Mouse (Mus musculus) MEL (cell line): ENCODE data around the gene Exoc4. TPM values are rescaled to one million over a fixed set of nuclear protein-coding genes. Genes with fewer than 3 reads are reported as not detected.

ENCODE experiments used
- DNase-seq: peaks from one replicate; pipeline ENCODE4 v3.0.0; 2011; ENCODE audit warnings: low read depth, low spot score
- H3K27ac ChIP-seq: 2 replicates; pipeline ENCODE4 v1.5.1; 2012; ENCODE audit warnings: low read depth, mild to moderate bottlenecking, control low read depth, low read length, moderate library complexity; ENCODE audit not compliant: control insufficient read depth
- H3K27me3 ChIP-seq, 2 experiments: fragments of 150-350 bp in 1 of 2; sonication (generic) in 1 of 2; 2 replicates each; pipeline ENCODE4 v1.6.1; 2012; ENCODE audit warnings: low read length in 2 of 2, mild to moderate bottlenecking in 2 of 2, improper control_type of control experiment in 1 of 2, moderate library complexity in 1 of 2; ENCODE audit not compliant: insufficient read depth in 2 of 2, control insufficient read depth in 1 of 2
- H3K36me3 ChIP-seq, 2 experiments: 2 replicates each; pipeline ENCODE4 v1.6.1; 2012 to 2014; ENCODE audit warnings: low read length in 2 of 2, improper control_type of control experiment in 1 of 2, inconsistent platforms in 1 of 2, mild to moderate bottlenecking in 1 of 2; ENCODE audit not compliant: insufficient read depth in 2 of 2, control insufficient read depth in 1 of 2
- H3K4me1 ChIP-seq, 2 experiments: fragments of 150-350 bp in 1 of 2; sonication (generic) in 1 of 2; 2 replicates each; pipeline ENCODE4 v1.6.1; 2012; ENCODE audit warnings: low read length in 2 of 2, improper control_type of control experiment in 1 of 2, mild to moderate bottlenecking in 1 of 2; ENCODE audit not compliant: insufficient read depth in 2 of 2, control insufficient read depth in 1 of 2
- H3K4me3 ChIP-seq, 2 experiments: fragments of 150-350 bp in 1 of 2; sonication (generic) in 1 of 2; 2 replicates each; pipeline ENCODE4 v1.5.1; 2012; ENCODE audit warnings: low read depth in 2 of 2, low read length in 2 of 2, mild to moderate bottlenecking in 2 of 2, moderate library complexity in 2 of 2, control low read depth in 1 of 2, improper control_type of control experiment in 1 of 2; ENCODE audit not compliant: control insufficient read depth in 1 of 2, insufficient read depth in 1 of 2
- H3K79me2 ChIP-seq: 2 replicates; pipeline ENCODE4 v1.6.1; 2012; ENCODE audit warnings: mild to moderate bottlenecking, low read length, moderate library complexity; ENCODE audit not compliant: control insufficient read depth, poor library complexity, insufficient read depth
- H3K9ac ChIP-seq: 2 replicates; pipeline ENCODE4 v1.6.1; 2012; ENCODE audit warnings: low read depth, mild to moderate bottlenecking, control low read depth, low read length, moderate library complexity; ENCODE audit not compliant: control insufficient read depth, poor library complexity, severe bottlenecking
- H3K9me3 ChIP-seq: fragments of 150-350 bp; sonication (generic); replicated peaks from 2 replicates; pipeline ENCODE4 v1.6.1; 2012; ENCODE audit warnings: mild to moderate bottlenecking, low read length, improper control_type of control experiment, moderate library complexity; ENCODE audit not compliant: insufficient read depth
- BHLHE40 ChIP-seq: IDR thresholded peaks from 2 replicates; pipeline ENCODE4 v1.6.1; 2012; ENCODE audit warnings: low read depth, mild to moderate bottlenecking, inconsistent platforms, low read length, improper control_type of control experiment, borderline replicate concordance
- CHD1 ChIP-seq: IDR thresholded peaks from 2 replicates; pipeline ENCODE4 v1.6.1; 2012; ENCODE audit warnings: low read depth, mild to moderate bottlenecking, inconsistent platforms, low read length, improper control_type of control experiment
- CTCF ChIP-seq, 3 experiments: IDR thresholded peaks in 2 of 3; conservative IDR thresholded peaks in 1 of 3; 2 replicates each; pipeline ENCODE4 v1.5.1; 2011 to 2012; ENCODE audit warnings: low read length in 3 of 3, low read depth in 2 of 3, mild to moderate bottlenecking in 2 of 3, improper control_type of control experiment in 1 of 3, inconsistent platforms in 1 of 3, mixed read lengths in 1 of 3, moderate library complexity in 1 of 3; ENCODE audit not compliant: control insufficient read depth in 1 of 3, insufficient read depth in 1 of 3, poor library complexity in 1 of 3, severe bottlenecking in 1 of 3
- ELF1 ChIP-seq: IDR thresholded peaks from 2 replicates; pipeline ENCODE4 v1.6.1; 2014; ENCODE audit warnings: low read depth, mild to moderate bottlenecking, inconsistent platforms, low read length, improper control_type of control experiment, moderate library complexity
- ETS1 ChIP-seq: IDR thresholded peaks from 2 replicates; pipeline ENCODE4 v1.6.1; 2012; ENCODE audit warnings: low read depth, mild to moderate bottlenecking, inconsistent platforms, low read length, improper control_type of control experiment, moderate library complexity
- GATA1 ChIP-seq: IDR thresholded peaks from 2 replicates; pipeline ENCODE4 v1.6.1; 2011; ENCODE audit warnings: low read depth, low read length, improper control_type of control experiment
- HCFC1 ChIP-seq: IDR thresholded peaks from 2 replicates; pipeline ENCODE4 v1.6.1; 2012; ENCODE audit warnings: low read depth, mild to moderate bottlenecking, inconsistent platforms, low read length, improper control_type of control experiment, moderate library complexity
- JUND ChIP-seq: IDR thresholded peaks from 2 replicates; pipeline ENCODE4 v1.6.1; 2011; ENCODE audit warnings: low read depth, mild to moderate bottlenecking, improper control_type of control experiment, low read length
- KAT2A ChIP-seq: conservative IDR thresholded peaks from 2 replicates; pipeline ENCODE4 v1.6.1; 2012; ENCODE audit warnings: low read depth, low read length, improper control_type of control experiment, inconsistent platforms
- MAX ChIP-seq: IDR thresholded peaks from 2 replicates; pipeline ENCODE4 v1.6.1; 2011; ENCODE audit warnings: low read length, improper control_type of control experiment
- MAZ ChIP-seq: IDR thresholded peaks from 2 replicates; pipeline ENCODE4 v1.6.1; 2012; ENCODE audit warnings: low read depth, mild to moderate bottlenecking, inconsistent platforms, low read length, improper control_type of control experiment
- MXI1 ChIP-seq: IDR thresholded peaks from 2 replicates; pipeline ENCODE4 v1.6.1; 2011; ENCODE audit warnings: mild to moderate bottlenecking, low read depth, low read length, improper control_type of control experiment
- MYC ChIP-seq: IDR thresholded peaks from 2 replicates; pipeline ENCODE4 v1.6.1; 2011; ENCODE audit warnings: low read depth, mild to moderate bottlenecking, low read length, improper control_type of control experiment, moderate library complexity
- POLR2A ChIP-seq, 2 experiments: IDR thresholded peaks; 2 replicates each; pipeline ENCODE4 v1.6.1; 2011 to 2012; ENCODE audit warnings: low read length in 2 of 2, mild to moderate bottlenecking in 2 of 2, control low read depth in 1 of 2, improper control_type of control experiment in 1 of 2, low read depth in 1 of 2, moderate library complexity in 1 of 2; ENCODE audit not compliant: control insufficient read depth in 1 of 2, insufficient read depth in 1 of 2, poor library complexity in 1 of 2
- SMC3 ChIP-seq: IDR thresholded peaks from 2 replicates; pipeline ENCODE4 v1.6.1; 2011; ENCODE audit warnings: low read depth, low read length, improper control_type of control experiment
- UBTF ChIP-seq: IDR thresholded peaks from 2 replicates; pipeline ENCODE4 v1.6.1; 2012; ENCODE audit warnings: low read depth, mild to moderate bottlenecking, inconsistent platforms, low read length, improper control_type of control experiment, moderate library complexity, borderline replicate concordance; ENCODE audit not compliant: insufficient read depth
- USF2 ChIP-seq, 2 experiments: IDR thresholded peaks; 2 replicates each; pipeline ENCODE4 v1.6.1; 2011 to 2012; ENCODE audit warnings: improper control_type of control experiment in 2 of 2, low read length in 2 of 2, borderline replicate concordance in 1 of 2, inconsistent platforms in 1 of 2, low read depth in 1 of 2, mild to moderate bottlenecking in 1 of 2; ENCODE audit not compliant: insufficient read depth in 1 of 2
- ZC3H11A ChIP-seq: IDR thresholded peaks from 2 replicates; pipeline ENCODE4 v1.6.1; 2012; ENCODE audit warnings: low read depth, mild to moderate bottlenecking, inconsistent platforms, low read length, improper control_type of control experiment
- ZKSCAN1 ChIP-seq: IDR thresholded peaks from 2 replicates; pipeline ENCODE4 v1.6.1; 2012; ENCODE audit warnings: low read depth, mild to moderate bottlenecking, inconsistent platforms, low read length, improper control_type of control experiment, moderate library complexity
- ZNF384 ChIP-seq: IDR thresholded peaks from 2 replicates; pipeline ENCODE4 v1.6.1; 2012; ENCODE audit warnings: low read depth, mild to moderate bottlenecking, inconsistent platforms, low read length, improper control_type of control experiment
- polyA plus RNA-seq, 2 experiments: library from polyadenylated mRNA; stranded (reverse) in 1 of 2; unstranded in 1 of 2; fragments of >175 nt in 1 of 2; fragments of >200 nt in 1 of 2; gene quantifications; 2 replicates each; pipeline versions ENCODE4 v1.2.1 to v1.2.4; 2012; ENCODE audit warnings: low replicate concordance in 2 of 2, low read depth in 1 of 2; ENCODE audit not compliant: insufficient read length in 2 of 2, insufficient read depth in 1 of 2, missing spikeins in 1 of 2
- total RNA-seq: library from RNA; depleted of rRNA; stranded (reverse); fragments of 300-350 nt; gene quantifications from 2 replicates; pipeline ENCODE4 v1.2.3, GENCODE M21; 2012

Exoc4 gene
- total and polyA plus RNA-seq, 3 experiments: 16.4 to 22.6 TPM; not detected in 1

DNA sequence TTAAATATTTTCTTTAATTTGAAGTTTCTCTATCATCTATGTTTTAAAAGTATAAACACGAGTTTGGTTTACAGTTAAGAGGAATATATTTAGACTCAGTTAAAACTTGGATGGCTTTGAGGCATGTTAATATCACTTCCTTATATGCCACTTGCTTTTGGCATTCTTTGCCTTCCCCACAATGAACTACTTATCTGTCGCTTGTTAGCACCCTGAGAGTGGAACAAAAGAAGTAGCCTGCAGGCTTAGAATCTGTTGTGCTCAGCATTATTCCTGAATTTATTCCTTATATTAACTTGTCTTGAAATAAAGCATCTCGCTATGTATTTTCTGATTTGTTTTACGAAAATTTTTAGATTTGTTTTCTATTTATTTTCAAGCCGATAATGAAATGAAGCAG is 664.2 kb downstream of the Exoc4 start:
- no peaks in the 10 kb centered on the region; a peak in 1 of 4 replicates for H3K36me3 ChIP-seq
- H3K27me3 ChIP-seq: no peaks in the 10 kb centered on the region
- TF ChIP-seq CTCF (IDR thresholded peaks at IDR 0.05 in 2 of 3, conservative IDR thresholded peaks at IDR 0.05 in 1 of 3; ENCODE audit: control insufficient read depth in 1 of 3, insufficient read depth in 1 of 3, low read depth in 2 of 3, low read length in 3 of 3, poor library complexity in 1 of 3, severe bottlenecking in 1 of 3): no peak
- no peak for TF ChIP-seq ZC3H11A
- no peak for TF ChIP-seq MAZ
- TF ChIP-seq GATA1: no peak
- no peak for TF ChIP-seq USF2 (IDR thresholded peaks at IDR 0.05; ENCODE audit: borderline replicate concordance in 1 of 2, insufficient read depth in 1 of 2, low read depth in 1 of 2, low read length in 2 of 2)
- TF ChIP-seq ZKSCAN1: no peak
- no peak for TF ChIP-seq MAX
- no peak for TF ChIP-seq ETS1
- TF ChIP-seq MXI1: no peak
- no peaks in the 10 kb centered on the region for H3K4me1 ChIP-seq
- no peak overlapping the region for H3K27ac ChIP-seq
- no peak for DNase-seq
- no peaks in the 10 kb centered on the region for H3K79me2 ChIP-seq
- H3K4me3 ChIP-seq: no peak overlapping the region
- no peaks in the 10 kb centered on the region for H3K9me3 ChIP-seq
- H3K9ac ChIP-seq: no peak overlapping the region

DNA sequence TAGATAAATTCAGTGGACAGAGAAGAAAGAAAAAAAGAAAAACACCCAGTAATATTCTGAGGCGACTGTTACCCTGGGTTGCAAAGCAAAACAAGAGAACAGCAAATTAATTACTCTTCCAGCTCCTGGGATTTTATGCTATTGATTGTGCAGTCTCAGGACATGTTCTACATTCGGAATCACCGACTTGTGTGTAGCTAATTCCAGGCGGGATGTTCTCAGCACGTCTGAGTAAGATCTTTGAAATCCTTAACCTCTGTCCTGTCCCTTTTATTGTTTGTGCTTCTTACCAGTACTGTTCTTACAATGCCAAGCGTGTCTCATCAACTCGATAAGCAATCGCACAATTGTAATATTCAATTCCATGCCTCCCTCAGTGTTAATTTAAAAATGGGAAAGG is 664.6 kb downstream of the Exoc4 start:
- H3K36me3 ChIP-seq: no peaks in the 10 kb centered on the region; a peak in 1 of 4 replicates
- no peak for TF ChIP-seq MAX
- TF ChIP-seq ELF1: no peak
- TF ChIP-seq ZNF384: no peak
- TF ChIP-seq ZC3H11A: no peak
- no peak for TF ChIP-seq HCFC1
- TF ChIP-seq POLR2A (IDR thresholded peaks at IDR 0.05; ENCODE audit: control insufficient read depth in 1 of 2, insufficient read depth in 1 of 2, low read depth in 1 of 2, low read length in 2 of 2, poor library complexity in 1 of 2): no peak
- no peak for TF ChIP-seq UBTF
- no peak for TF ChIP-seq MYC
- no peak for TF ChIP-seq JUND
- no peak for TF ChIP-seq KAT2A
- no peak for TF ChIP-seq SMC3
- no peak for TF ChIP-seq ETS1
- TF ChIP-seq BHLHE40: no peak
- TF ChIP-seq CHD1: no peak
- TF ChIP-seq, all 39 proteins: peak for 0

More for the DNA sequence above, 664.6 kb downstream of the Exoc4 start:
- H3K79me2 ChIP-seq: no peaks in the 10 kb centered on the region
- no peaks in the 10 kb centered on the region for H3K27me3 ChIP-seq
- H3K9me3 ChIP-seq: no peaks in the 10 kb centered on the region
- no peak overlapping the region for H3K9ac ChIP-seq
- no peak overlapping the region for H3K27ac ChIP-seq
- DNase-seq: no peak
- no peak overlapping the region for H3K4me3 ChIP-seq
- H3K4me1 ChIP-seq: no peaks in the 10 kb centered on the region
